Mouse (Mus musculus): ENCODE measurements around the gene Tnni1. TPM values are rescaled to one million over a fixed set of nuclear protein-coding genes. Genes with fewer than 3 reads are reported as not detected.

The Tnni1 gene
- total and polyA plus RNA-seq, 2 experiments, result 0.46 TPM; not detected in 1

GRCm38 (mm10) chr1:135781220-135781619, 2.0 kb downstream of the Tnni1 start:
- 20% methylated on average over 13 of the region's 13 CpGs for WGBS
- H3K36me3 ChIP-seq (ENCODE audit: control insufficient read depth, insufficient read depth, low read length), result no peaks in the 10 kb centered on the region
- peak; percentile 18 for DNase-seq (ENCODE audit: extremely low read depth, low read depth, low spot score)

GRCm38 (mm10) chr1:135782816-135783215, 3.6 kb downstream of the Tnni1 start:
- Histone ChIP-seq H3K36me3 (ENCODE audit: control insufficient read depth, insufficient read depth, low read length) (no peaks in the 10 kb centered on the region), H3K9ac (ENCODE audit: low read depth, low read length) (no peak overlapping the region), H3K4me3 (ENCODE audit: insufficient read depth, low read depth, low read length) (no peak overlapping the region), H3K27me3 (ENCODE audit: control insufficient read depth, insufficient read depth, low read length) (no peaks in the 10 kb centered on the region), H3K4me1 (ENCODE audit: control insufficient read depth, insufficient read depth, low read length) (no peaks in the 10 kb centered on the region), H3K27ac (replicated peaks; ENCODE audit: insufficient read depth, low read depth, low read length) (no peak overlapping the region), H3K79me2 (ENCODE audit: control insufficient read depth, insufficient read depth, low read length) (no peaks in the 10 kb centered on the region)
- 58% methylated on average over 10 of the region's 10 CpGs for WGBS
- DNase-seq (ENCODE audit: extremely low read depth, low read depth, low spot score), result no peak
- TF ChIP-seq POLR2A (IDR thresholded peaks at IDR 0.05; ENCODE audit: extremely low read depth, insufficient read depth, low read length), result no peak

More at GRCm38 (mm10) chr1:135781220-135781619, 2.0 kb downstream of the Tnni1 start:
- H3K9ac ChIP-seq (ENCODE audit: low read depth, low read length), result no peak overlapping the region
- no peaks in the 10 kb centered on the region for H3K27me3 ChIP-seq (ENCODE audit: control insufficient read depth, insufficient read depth, low read length)
- H3K79me2 ChIP-seq (ENCODE audit: control insufficient read depth, insufficient read depth, low read length), result no peaks in the 10 kb centered on the region
- H3K27ac ChIP-seq (replicated peaks; ENCODE audit: insufficient read depth, low read depth, low read length), result no peak overlapping the region
- no peak overlapping the region for H3K4me3 ChIP-seq (ENCODE audit: insufficient read depth, low read depth, low read length)
- H3K4me1 ChIP-seq (ENCODE audit: control insufficient read depth, insufficient read depth, low read length), result no peaks in the 10 kb centered on the region; the same call in 1 of the 2 replicates
- TF ChIP-seq POLR2A (IDR thresholded peaks at IDR 0.05; ENCODE audit: extremely low read depth, insufficient read depth, low read length), result no peak
- peak; percentile 94 for TF ChIP-seq CTCF (IDR thresholded peaks at IDR 0.05; ENCODE audit: low read depth, low read length)

GRCm38 (mm10) chr1:135787799-135788198, 8.6 kb downstream of the Tnni1 start:
- no peak overlapping the region for H3K9ac ChIP-seq (ENCODE audit: low read depth, low read length)
- no peaks in the 10 kb centered on the region for H3K4me1 ChIP-seq (ENCODE audit: control insufficient read depth, insufficient read depth, low read length)
- no peaks in the 10 kb centered on the region for H3K27me3 ChIP-seq (ENCODE audit: control insufficient read depth, insufficient read depth, low read length)
- H3K79me2 ChIP-seq (ENCODE audit: control insufficient read depth, insufficient read depth, low read length), result no peaks in the 10 kb centered on the region
- H3K36me3 ChIP-seq (ENCODE audit: control insufficient read depth, insufficient read depth, low read length), result no peaks in the 10 kb centered on the region
- TF ChIP-seq CTCF (IDR thresholded peaks at IDR 0.05; ENCODE audit: low read depth, low read length) (peak; percentile 66; the same call in 1 of the 2 replicates), POLR2A (IDR thresholded peaks at IDR 0.05; ENCODE audit: extremely low read depth, insufficient read depth, low read length) (no peak)
- peak; percentile 33 for DNase-seq (ENCODE audit: extremely low read depth, low read depth, low spot score)
- WGBS, result 60% methylated on average over 3 of the region's 3 CpGs
- no peak overlapping the region for H3K4me3 ChIP-seq (ENCODE audit: insufficient read depth, low read depth, low read length)
- H3K27ac ChIP-seq (replicated peaks; ENCODE audit: insufficient read depth, low read depth, low read length), result no peak overlapping the region

GRCm38 (mm10) chr1:135788708-135789107, 9.5 kb downstream of the Tnni1 start:
- no peak for DNase-seq (ENCODE audit: extremely low read depth, low read depth, low spot score)
- Histone ChIP-seq H3K4me1 (ENCODE audit: control insufficient read depth, insufficient read depth, low read length) (no peaks in the 10 kb centered on the region), H3K27ac (replicated peaks; ENCODE audit: insufficient read depth, low read depth, low read length) (no peak overlapping the region), H3K9ac (ENCODE audit: low read depth, low read length) (no peak overlapping the region), H3K36me3 (ENCODE audit: control insufficient read depth, insufficient read depth, low read length) (no peaks in the 10 kb centered on the region), H3K4me3 (ENCODE audit: insufficient read depth, low read depth, low read length) (no peak overlapping the region), H3K27me3 (ENCODE audit: control insufficient read depth, insufficient read depth, low read length) (0 out of 2 replicates have a peak, but pooled peaks cover 2% of the 10 kb centered on the region), H3K79me2 (ENCODE audit: control insufficient read depth, insufficient read depth, low read length) (no peaks in the 10 kb centered on the region)
- 38% methylated on average over 10 of the region's 10 CpGs for WGBS
- no peak for TF ChIP-seq POLR2A (IDR thresholded peaks at IDR 0.05; ENCODE audit: extremely low read depth, insufficient read depth, low read length)
- no peak for TF ChIP-seq CTCF (IDR thresholded peaks at IDR 0.05; ENCODE audit: low read depth, low read length)

GRCm38 (mm10) chr1:135789815-135790214, 10.6 kb downstream of the Tnni1 start:
- Histone ChIP-seq H3K27me3 (ENCODE audit: control insufficient read depth, insufficient read depth, low read length) (0 out of 2 replicates have a peak, but pooled peaks cover 3% of the 10 kb centered on the region), H3K4me3 (ENCODE audit: insufficient read depth, low read depth, low read length) (no peak overlapping the region), H3K9ac (ENCODE audit: low read depth, low read length) (no peak overlapping the region), H3K36me3 (ENCODE audit: control insufficient read depth, insufficient read depth, low read length) (no peaks in the 10 kb centered on the region), H3K4me1 (ENCODE audit: control insufficient read depth, insufficient read depth, low read length) (no peaks in the 10 kb centered on the region), H3K79me2 (ENCODE audit: control insufficient read depth, insufficient read depth, low read length) (no peaks in the 10 kb centered on the region), H3K27ac (replicated peaks; ENCODE audit: insufficient read depth, low read depth, low read length) (no peak overlapping the region)
- peak; percentile 31 for DNase-seq (ENCODE audit: extremely low read depth, low read depth, low spot score)
- TF ChIP-seq POLR2A (IDR thresholded peaks at IDR 0.05; ENCODE audit: extremely low read depth, insufficient read depth, low read length), result no peak
- TF ChIP-seq CTCF (IDR thresholded peaks at IDR 0.05; ENCODE audit: low read depth, low read length), result peak; percentile 73; the same call in 1 of the 2 replicates
- 19% methylated on average over 5 of the region's 5 CpGs for WGBS

GRCm38 (mm10) chr1:135792143-135792939, 13.1 kb downstream of the Tnni1 start:
- 0 out of 2 replicates have a peak, but pooled peaks cover 3% of the 10 kb centered on the region for H3K27me3 ChIP-seq (ENCODE audit: control insufficient read depth, insufficient read depth, low read length)
- WGBS, result 82% methylated on average over 13 of the region's 13 CpGs

More at GRCm38 (mm10) chr1:135792143-135792939, 13.1 kb downstream of the Tnni1 start:
- H3K36me3 ChIP-seq (ENCODE audit: control insufficient read depth, insufficient read depth, low read length), result no peaks in the 10 kb centered on the region
- no peak for DNase-seq (ENCODE audit: extremely low read depth, low read depth, low spot score)
- no peaks in the 10 kb centered on the region for H3K4me1 ChIP-seq (ENCODE audit: control insufficient read depth, insufficient read depth, low read length)
- no peak overlapping the region for H3K9ac ChIP-seq (ENCODE audit: low read depth, low read length)
- H3K79me2 ChIP-seq (ENCODE audit: control insufficient read depth, insufficient read depth, low read length), result no peaks in the 10 kb centered on the region
- TF ChIP-seq POLR2A (IDR thresholded peaks at IDR 0.05; ENCODE audit: extremely low read depth, insufficient read depth, low read length) (no peak), CTCF (IDR thresholded peaks at IDR 0.05; ENCODE audit: low read depth, low read length) (no peak)
- no peak overlapping the region for H3K27ac ChIP-seq (replicated peaks; ENCODE audit: insufficient read depth, low read depth, low read length)
- no peak overlapping the region for H3K4me3 ChIP-seq (ENCODE audit: insufficient read depth, low read depth, low read length)
